Mouse (Mus musculus): ENCODE data around the gene Scn3b. TPM values are rescaled to one million over a fixed set of nuclear protein-coding genes. Genes with fewer than 3 reads are reported as not detected.

Scn3b gene
- total RNA-seq, 2 experiments from 2014 or later: 230 to 234 TPM

DNA sequence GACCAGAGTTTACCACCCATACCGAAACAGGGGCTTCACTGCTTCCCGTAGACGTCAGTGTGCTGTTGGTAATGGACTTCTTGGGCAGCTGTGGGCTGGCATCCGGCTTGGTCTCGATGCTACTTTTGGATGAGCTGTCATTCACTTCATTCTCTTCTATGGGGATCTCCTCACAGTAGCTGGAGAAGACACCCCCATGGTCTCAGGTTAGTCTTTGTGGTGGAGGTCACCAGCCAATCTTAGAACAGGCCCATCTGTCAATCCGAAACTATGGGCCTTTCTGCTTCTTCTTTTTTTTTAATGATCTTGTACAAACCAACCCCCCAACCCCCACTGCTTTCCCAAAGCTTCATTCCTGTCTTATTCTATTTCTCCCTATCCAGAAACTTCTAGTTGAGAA is 40.9 kb downstream of the Scn3b start:
- DNase-seq (ENCODE audit: low spot score in 2 of 2): no peak

DNA sequence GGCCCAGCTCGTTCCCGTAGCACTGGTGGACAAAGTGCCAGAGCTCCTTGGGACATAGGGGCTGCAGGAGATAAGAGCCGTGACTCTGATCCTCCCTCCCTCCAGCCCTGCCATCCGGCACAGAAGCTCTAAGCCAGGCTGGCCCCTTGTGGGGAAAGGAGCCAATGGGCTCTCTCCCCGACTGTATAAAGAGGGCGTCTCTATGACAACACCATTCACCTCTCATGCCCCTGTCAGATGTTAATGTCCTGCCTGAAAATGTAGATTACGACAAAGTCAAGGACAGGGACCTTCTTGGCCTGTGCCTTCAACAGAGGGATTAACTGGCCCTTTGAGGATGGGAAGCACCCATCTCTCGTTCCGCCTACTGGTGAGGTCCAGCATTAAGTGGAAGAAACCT is 42.8 kb downstream of the Scn3b start:
- DNase-seq (ENCODE audit: low spot score in 2 of 2): no peak

- DNase-seq (ENCODE audit: low spot score in 2 of 2): no peak
Measured at GRCm38 (mm10) chr9:40316865-40317660, 48.0 kb downstream of the Scn3b start.

DNA sequence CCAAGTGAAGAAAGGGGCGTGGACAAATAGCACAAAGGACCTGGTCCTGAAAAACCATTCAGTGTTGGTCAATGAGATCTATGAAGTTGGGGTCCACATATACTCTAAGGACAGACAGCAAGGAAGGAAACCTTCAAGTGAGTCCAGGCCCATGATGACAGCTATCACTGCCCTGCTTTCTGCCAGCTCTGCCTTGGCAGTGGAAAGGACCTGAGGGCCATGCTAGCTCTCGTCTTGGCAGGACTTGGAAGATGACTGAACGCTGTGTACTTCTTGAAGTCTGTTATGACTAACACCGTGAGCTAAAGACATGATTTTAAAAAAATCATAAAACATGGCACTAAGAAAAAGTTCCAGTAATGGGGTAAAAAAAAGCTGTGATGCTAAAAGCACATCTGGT is 48.7 kb downstream of the Scn3b start:
- no peak for DNase-seq (ENCODE audit: low spot score in 2 of 2)

GRCm38 (mm10) chr9:40318771-40319170 is 49.8 kb downstream of the Scn3b start:
- DNase-seq (ENCODE audit: low spot score in 2 of 2): no peak

GRCm38 (mm10) chr9:40320405-40320804 is 51.4 kb downstream of the Scn3b start:
- DNase-seq (ENCODE audit: low spot score in 2 of 2): no peak

- peak in 1 of 2 experiments; percentile 58 for DNase-seq (ENCODE audit: low spot score in 2 of 2)
Measured at GRCm38 (mm10) chr9:40320879-40321667, 52.1 kb downstream of the Scn3b start.

GRCm38 (mm10) chr9:40321668-40322003 is 52.6 kb downstream of the Scn3b start:
- DNase-seq (ENCODE audit: low spot score in 2 of 2): no peak

DNA sequence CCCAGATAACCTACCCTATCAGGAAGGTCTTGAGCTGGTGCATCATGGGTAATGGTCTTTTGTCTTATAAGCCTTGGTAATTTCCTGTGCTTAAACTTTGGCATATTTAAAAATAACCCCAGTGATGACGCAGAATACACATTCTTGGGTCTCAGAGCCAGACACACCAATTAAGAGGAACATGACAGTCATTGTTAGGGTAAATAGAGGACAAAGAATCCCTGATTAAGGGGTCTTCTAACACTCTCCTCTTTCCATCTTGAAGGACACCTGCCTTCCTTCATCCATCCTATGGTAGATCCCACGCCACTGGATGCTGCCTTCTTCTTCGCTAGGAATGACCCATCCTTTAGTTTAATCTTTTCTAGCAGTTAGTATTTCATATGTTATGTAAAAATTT is 53.4 kb downstream of the Scn3b start:
- no peak for DNase-seq (ENCODE audit: low spot score in 2 of 2)

DNA sequence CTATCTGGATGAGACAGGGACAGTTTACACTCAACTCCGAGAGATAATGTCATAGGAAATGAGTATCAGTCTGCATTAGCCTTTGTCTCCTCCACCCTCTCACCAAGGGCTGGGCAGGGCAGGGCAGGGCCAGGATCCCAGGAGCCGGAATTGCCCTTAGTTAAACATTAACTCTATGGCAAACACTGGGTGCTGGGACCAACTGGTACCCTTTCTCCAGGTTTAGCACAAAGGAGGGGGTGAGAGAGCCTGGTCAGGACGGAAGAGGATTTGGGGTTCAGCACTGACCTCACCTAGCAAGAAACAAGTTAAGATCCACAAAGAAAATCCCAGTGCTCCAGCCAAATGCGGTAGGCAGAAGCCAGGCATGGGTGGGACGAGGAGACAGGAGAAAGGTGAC is 54.2 kb downstream of the Scn3b start:
- no peak for DNase-seq (ENCODE audit: low spot score in 2 of 2)

- no peak for DNase-seq (ENCODE audit: low spot score in 2 of 2)
Measured at GRCm38 (mm10) chr9:40323773-40324172, 54.8 kb downstream of the Scn3b start.

DNA sequence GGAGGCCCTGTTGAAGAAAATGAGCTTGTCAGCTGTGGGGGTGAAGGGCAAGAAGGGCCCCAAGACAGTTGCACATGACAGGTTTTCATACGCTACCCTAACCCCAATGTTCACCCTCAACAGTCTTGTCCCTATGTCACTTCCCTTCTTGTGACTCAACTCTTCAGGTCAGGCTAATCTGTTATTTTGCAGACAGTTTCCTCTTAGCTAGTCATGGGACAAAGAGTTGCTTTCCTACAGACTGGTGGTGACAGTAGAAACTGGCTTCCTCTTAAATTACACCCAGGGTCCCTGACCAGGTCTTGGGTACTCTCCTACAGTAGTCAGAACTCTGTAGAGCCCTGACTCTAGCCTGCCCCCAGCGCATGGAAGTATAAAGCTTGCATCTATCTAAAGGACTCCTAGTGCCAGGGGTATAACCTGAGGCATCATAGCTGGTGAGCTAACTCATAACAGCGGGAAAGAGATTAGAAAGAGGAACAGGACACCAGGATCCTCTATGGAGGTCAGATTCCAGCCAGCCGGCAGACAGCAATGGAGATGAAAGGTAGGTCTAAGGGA is 55.3 kb downstream of the Scn3b start:
- no peak for DNase-seq (ENCODE audit: low spot score in 2 of 2)

DNA sequence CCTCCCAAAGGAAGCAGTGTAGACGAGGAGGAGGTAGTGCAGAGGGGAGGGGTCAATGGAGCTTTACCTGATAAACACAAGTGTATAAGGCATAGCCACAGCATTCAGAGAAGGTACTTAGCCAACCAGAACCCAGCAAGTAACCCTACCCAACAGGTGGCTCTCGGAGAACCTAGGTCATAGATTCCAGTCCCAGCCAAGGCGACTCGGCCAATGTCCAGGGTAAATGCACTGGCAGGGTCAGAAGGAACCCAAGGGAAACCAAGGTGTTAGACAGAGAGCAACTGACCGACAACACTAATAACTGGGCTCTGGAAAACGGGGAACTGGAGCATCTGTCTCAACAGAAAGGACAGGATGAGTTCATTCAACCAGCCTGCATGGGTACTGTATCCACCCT is 55.8 kb downstream of the Scn3b start:
- DNase-seq (ENCODE audit: low spot score in 2 of 2): no peak

DNA sequence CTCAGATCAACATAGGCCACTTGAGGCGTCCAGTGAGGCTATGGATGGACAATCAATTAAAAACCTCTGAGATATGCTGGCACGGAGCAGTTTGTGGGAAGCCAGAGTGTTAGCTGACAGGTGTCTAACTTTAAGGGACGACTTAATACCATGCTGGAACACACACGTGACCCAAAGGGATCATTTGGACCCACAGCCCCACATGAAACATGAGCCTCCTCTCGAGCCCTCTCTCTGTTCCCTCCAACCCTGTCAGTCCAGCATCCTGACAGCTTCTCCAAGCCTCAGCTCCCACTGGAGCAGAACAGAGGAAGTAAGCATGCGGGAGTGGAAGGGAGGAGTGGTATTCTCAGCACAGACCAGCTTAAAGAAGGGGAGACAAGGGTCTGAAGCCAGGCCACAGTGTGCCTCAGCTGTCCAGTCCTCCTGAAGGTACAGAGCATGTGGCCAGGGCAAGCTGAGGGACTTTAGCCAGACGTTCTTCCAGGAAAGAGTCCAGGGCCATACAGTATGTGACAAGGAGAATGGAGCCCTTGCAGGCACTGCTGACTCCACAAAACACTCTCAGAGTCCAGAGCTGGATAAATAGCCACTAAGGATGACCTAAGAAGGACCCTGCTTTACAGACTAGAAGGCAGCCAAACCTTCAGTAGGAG is 57.4 kb downstream of the Scn3b start:
- DNase-seq (ENCODE audit: low spot score in 2 of 2): no peak

- DNase-seq (ENCODE audit: low spot score in 2 of 2): peak; percentile 86 to 87
Measured at GRCm38 (mm10) chr9:40330609-40331382, 61.8 kb downstream of the Scn3b start.

DNA sequence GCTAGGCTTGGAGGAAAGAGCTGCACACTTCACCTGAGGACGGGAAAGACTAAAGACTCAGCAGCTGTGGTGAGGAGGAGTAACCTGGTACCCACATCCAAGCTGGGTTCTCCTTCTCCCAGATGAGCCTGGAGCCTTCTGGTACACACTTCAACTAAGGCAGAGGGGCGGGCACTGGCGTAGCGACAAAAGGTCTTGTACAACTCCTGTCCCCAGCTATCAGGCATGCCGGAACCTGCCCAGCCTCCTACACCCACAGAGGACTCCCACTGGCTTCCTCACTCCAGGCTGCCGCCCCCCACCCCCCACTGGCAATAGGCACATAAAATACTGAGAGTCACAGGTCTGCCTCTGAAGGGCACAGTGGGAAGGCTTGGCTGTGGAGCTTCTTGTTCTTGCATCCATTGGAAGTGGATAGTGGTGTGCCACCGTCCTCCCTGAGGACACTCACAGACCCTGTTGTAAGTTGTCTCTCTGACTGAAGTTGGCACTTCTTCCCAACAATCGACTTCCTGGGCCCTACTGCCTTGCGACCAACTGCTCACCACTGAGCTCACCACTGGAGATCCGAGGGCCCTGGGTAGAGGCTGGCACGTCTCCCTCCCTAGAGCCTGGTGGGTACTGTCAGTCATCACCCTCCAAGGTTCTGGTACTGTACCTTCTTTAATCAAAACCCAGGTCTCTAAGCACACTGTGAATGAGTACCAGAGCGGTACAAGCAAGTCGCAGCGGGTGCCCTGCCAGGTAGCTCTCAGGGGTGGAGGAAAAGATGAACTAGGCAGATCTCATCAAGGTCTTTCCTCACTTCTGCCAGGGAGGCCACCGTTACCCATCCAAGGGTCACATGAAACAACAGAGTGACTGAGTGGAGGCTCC is 62.6 kb downstream of the Scn3b start:
- DNase-seq (ENCODE audit: low spot score in 2 of 2): peak in 1 of 2 experiments; percentile 14

DNA sequence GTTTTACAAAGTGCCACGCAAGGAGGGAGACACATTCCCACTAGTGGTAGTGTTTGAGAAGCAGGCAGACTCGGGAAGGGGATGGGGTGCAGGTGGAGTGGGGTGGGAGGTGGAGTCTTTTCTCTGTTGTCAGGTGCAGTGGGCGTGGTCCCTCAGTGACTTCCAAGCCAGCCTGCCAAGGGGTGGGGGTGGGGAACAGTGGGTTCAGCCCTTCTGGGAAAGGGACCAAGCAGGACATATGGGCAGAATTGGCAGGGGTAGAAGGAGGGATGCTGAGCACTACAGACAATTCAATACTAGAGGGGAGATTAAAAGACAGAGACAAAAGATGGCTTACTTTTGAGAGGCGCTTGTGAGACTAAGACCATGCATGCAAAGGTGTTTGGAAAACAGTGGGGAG is 63.3 kb downstream of the Scn3b start:
- peak; percentile 53 to 80 for DNase-seq (ENCODE audit: low spot score in 2 of 2)

GRCm38 (mm10) chr9:40332731-40333648 is 64.0 kb downstream of the Scn3b start:
- DNase-seq (ENCODE audit: low spot score in 2 of 2): no peak

Measured in layer of hippocampus, postnatal 14 days (tissue).